Mouse (Mus musculus): ENCODE results near the gene Tnip1. TPM values are rescaled to one million over a fixed set of nuclear protein-coding genes. Genes with fewer than 3 reads are reported as not detected.
A peak's percentile ranks its signal among the peaks of the same experiment; 100 is the strongest.

The Tnip1 gene
- total and polyA plus RNA-seq, 2 experiments: 3.0 to 8.1 TPM

DNA sequence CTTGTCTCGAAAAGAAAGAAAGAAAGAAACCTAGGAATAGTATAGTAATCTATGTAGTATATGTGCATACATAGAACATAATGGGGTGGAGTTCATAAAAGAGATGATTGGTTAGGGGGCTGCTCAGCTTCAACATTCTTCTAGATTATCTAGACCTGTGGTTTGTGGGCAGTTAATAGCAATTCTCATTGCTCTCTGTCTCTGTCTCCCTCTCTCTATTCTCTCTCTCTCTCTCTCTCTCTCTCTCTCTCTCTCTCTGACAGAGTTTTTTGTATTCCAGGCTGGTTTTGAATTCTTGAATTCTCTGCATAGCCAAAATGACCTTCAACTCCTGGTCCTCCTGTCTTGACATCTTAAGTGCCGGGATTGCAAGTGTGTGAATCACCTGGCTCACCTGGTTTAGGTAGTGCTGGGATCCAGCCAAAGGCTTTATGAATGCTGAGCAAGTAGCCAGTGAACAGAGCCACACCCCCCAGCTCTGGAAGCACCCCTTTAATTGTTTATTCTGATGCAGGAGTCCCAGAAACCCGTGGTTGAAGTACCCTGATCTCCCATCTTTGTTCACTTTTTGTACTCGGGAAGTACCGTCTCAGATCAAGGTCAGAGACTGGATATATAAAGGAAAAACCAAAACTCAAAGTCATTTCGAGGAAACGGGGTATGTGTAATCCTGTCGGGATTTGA, 8.8 kb upstream of the Tnip1 start:
- TF ChIP-seq CTCF (IDR thresholded peaks at IDR 0.05; ENCODE audit: low read depth, low read length) (no peak), POLR2A (IDR thresholded peaks at IDR 0.05; ENCODE audit: extremely low read depth, insufficient read depth, low read length) (no peak)
- Histone ChIP-seq H3K36me3 (ENCODE audit: control insufficient read depth, insufficient read depth, low read length) (no peaks in the 10 kb centered on the region), H3K4me1 (ENCODE audit: control insufficient read depth, insufficient read depth, low read length) (peaks cover 9% of the 10 kb centered on the region), H3K4me3 (ENCODE audit: insufficient read depth, low read depth, low read length) (no peak overlapping the region), H3K27me3 (ENCODE audit: control insufficient read depth, insufficient read depth, low read length) (no peaks in the 10 kb centered on the region), H3K79me2 (ENCODE audit: control insufficient read depth, insufficient read depth, low read length) (no peaks in the 10 kb centered on the region), H3K27ac (replicated peaks; ENCODE audit: insufficient read depth, low read depth, low read length) (no peak overlapping the region), H3K9ac (ENCODE audit: low read depth, low read length) (no peak overlapping the region)
- DNase-seq (ENCODE audit: extremely low read depth, low read depth, low spot score): no peak
- 66% methylated on average over 8 of the region's 8 CpGs for WGBS

DNA sequence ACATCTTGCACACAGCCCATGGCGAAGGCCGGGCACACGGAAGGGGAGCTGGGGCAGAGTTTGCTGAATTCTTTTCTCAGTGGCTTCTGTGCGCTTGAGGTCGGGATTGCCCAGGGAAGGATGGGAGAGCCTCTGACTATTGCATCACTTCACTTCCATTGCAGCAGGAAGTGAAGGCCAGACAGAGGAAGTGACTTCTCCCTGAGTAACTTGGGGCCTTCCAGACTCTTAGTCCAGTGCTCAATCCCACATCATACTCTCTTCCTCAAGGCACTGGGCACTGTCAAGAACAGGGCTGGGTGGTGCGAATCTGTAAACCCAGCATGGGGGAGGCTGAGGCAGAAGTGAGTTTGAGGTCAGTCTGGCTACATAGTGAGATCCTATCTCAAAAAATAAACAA, 2.5 kb upstream of the Tnip1 start:
- TF ChIP-seq CTCF (IDR thresholded peaks at IDR 0.05; ENCODE audit: low read depth, low read length) (no peak), POLR2A (IDR thresholded peaks at IDR 0.05; ENCODE audit: extremely low read depth, insufficient read depth, low read length) (no peak)
- WGBS: 67% methylated on average over 6 of the region's 6 CpGs
- H3K79me2 ChIP-seq (ENCODE audit: control insufficient read depth, insufficient read depth, low read length): no peaks in the 10 kb centered on the region

DNA sequence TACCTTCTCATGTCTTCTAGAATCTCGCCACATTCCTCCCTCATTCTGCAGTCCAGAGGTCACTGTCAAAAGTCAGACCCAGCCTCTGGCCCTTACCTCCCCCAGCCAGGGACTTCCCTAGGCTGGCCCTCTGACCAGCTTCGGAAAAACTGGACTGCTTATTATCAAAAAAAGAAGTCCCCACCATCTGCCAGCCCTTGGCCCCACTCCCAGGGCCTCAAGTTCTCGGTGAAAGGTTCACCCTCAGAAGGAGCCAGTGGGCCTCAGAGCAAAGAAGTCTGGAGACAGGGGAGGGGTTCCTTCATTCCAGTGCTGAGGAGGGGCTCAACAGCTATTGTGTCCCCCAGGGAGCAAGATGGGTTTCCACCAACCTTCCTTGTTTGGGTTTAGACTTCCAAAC, 796 bp downstream of the Tnip1 start:
- H3K4me3 ChIP-seq (ENCODE audit: insufficient read depth, low read depth, low read length): no peak overlapping the region; the same call in 1 of the 2 replicates
- H3K27ac ChIP-seq (replicated peaks; ENCODE audit: insufficient read depth, low read depth, low read length): peak overlapping the region; percentile 72
- WGBS: 65% methylated on average over 3 of the region's 3 CpGs
- H3K79me2 ChIP-seq (ENCODE audit: control insufficient read depth, insufficient read depth, low read length): no peaks in the 10 kb centered on the region
- H3K4me1 ChIP-seq (ENCODE audit: control insufficient read depth, insufficient read depth, low read length): peaks cover 4% of the 10 kb centered on the region
- no peak for TF ChIP-seq CTCF (IDR thresholded peaks at IDR 0.05; ENCODE audit: low read depth, low read length)
- TF ChIP-seq POLR2A (IDR thresholded peaks at IDR 0.05; ENCODE audit: extremely low read depth, insufficient read depth, low read length): no peak
- no peak overlapping the region for H3K9ac ChIP-seq (ENCODE audit: low read depth, low read length)
- H3K27me3 ChIP-seq (ENCODE audit: control insufficient read depth, insufficient read depth, low read length): no peaks in the 10 kb centered on the region
- H3K36me3 ChIP-seq (ENCODE audit: control insufficient read depth, insufficient read depth, low read length): no peaks in the 10 kb centered on the region
- DNase-seq (ENCODE audit: extremely low read depth, low read depth, low spot score): no peak

More for the DNA sequence above, 2.5 kb upstream of the Tnip1 start:
- Histone ChIP-seq H3K4me1 (ENCODE audit: control insufficient read depth, insufficient read depth, low read length) (peaks cover 4% of the 10 kb centered on the region), H3K27me3 (ENCODE audit: control insufficient read depth, insufficient read depth, low read length) (no peaks in the 10 kb centered on the region), H3K27ac (replicated peaks; ENCODE audit: insufficient read depth, low read depth, low read length) (no peak overlapping the region; the same call in 1 of the 2 replicates), H3K4me3 (ENCODE audit: insufficient read depth, low read depth, low read length) (no peak overlapping the region), H3K36me3 (ENCODE audit: control insufficient read depth, insufficient read depth, low read length) (no peaks in the 10 kb centered on the region), H3K9ac (ENCODE audit: low read depth, low read length) (no peak overlapping the region)
- DNase-seq (ENCODE audit: extremely low read depth, low read depth, low spot score): no peak

DNA sequence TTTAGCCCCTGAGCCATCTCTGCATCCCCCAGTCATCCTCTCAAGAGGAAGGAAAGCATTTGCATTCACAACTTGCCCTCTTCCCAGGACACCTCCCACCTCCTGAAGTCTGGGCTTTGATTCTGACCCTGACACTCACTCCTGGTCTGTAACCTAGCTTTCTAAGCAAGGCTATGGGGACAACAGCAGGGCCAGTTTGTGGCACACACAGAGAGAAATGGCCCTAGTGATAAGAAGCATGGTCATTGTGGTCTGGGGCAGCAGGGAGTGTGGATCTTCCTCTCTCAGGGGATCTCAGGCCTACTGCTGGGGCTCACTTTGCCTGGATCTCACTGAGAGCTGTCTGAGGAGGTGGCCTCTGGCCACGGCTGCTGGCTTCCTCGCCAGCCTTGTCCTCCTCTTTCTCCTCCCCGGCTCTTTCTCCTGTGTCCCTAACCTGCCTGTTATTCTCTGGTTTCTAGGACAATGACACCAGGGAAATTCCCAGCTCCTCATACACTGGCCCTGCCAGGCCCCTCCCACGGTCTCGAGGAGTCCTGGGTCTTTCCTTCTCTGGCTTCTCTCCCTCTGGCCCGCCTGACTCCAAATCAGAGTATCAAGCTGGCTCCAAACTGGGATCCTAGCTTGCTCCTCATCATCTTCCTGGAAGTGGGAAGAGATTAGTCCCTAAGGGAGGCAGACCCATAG, 1.4 kb downstream of the Tnip1 start:
- DNase-seq (ENCODE audit: extremely low read depth, low read depth, low spot score): no peak
- WGBS: 63% methylated on average over 6 of the region's 6 CpGs
- peak overlapping the region; percentile 43; the same call in 1 of the 2 replicates for H3K9ac ChIP-seq (ENCODE audit: low read depth, low read length)
- no peaks in the 10 kb centered on the region for H3K79me2 ChIP-seq (ENCODE audit: control insufficient read depth, insufficient read depth, low read length)
- peaks cover 4% of the 10 kb centered on the region for H3K4me1 ChIP-seq (ENCODE audit: control insufficient read depth, insufficient read depth, low read length)
- peak overlapping the region; percentile 72 for H3K27ac ChIP-seq (replicated peaks; ENCODE audit: insufficient read depth, low read depth, low read length)
- H3K36me3 ChIP-seq (ENCODE audit: control insufficient read depth, insufficient read depth, low read length): no peaks in the 10 kb centered on the region
- no peaks in the 10 kb centered on the region for H3K27me3 ChIP-seq (ENCODE audit: control insufficient read depth, insufficient read depth, low read length)
- TF ChIP-seq POLR2A (IDR thresholded peaks at IDR 0.05; ENCODE audit: extremely low read depth, insufficient read depth, low read length): no peak
- no peak for TF ChIP-seq CTCF (IDR thresholded peaks at IDR 0.05; ENCODE audit: low read depth, low read length)
- peak overlapping the region; percentile 18; the same call in 1 of the 2 replicates for H3K4me3 ChIP-seq (ENCODE audit: insufficient read depth, low read depth, low read length)

DNA sequence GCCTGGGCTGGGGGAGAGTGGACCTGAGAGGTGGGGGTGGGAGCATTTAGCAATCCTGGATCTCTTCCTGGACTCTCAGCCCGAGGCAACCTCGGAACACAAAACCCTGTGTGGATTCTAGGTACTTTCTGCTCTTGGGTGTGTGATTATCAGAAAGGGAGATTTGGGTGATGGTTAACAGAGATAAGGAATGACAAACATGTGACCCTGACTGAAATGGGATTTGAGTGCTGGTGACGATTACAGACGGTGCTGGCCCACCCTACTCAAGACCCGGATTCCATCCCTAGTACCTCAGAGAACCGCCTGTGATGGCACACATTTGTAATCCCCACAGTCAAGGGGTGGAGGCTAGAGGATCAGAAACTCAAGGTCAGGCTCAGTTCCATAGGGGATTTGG, 2.5 kb downstream of the Tnip1 start:
- H3K27me3 ChIP-seq (ENCODE audit: control insufficient read depth, insufficient read depth, low read length): no peaks in the 10 kb centered on the region
- H3K36me3 ChIP-seq (ENCODE audit: control insufficient read depth, insufficient read depth, low read length): no peaks in the 10 kb centered on the region
- no peaks in the 10 kb centered on the region for H3K79me2 ChIP-seq (ENCODE audit: control insufficient read depth, insufficient read depth, low read length)
- TF ChIP-seq CTCF (IDR thresholded peaks at IDR 0.05; ENCODE audit: low read depth, low read length) (no peak), POLR2A (IDR thresholded peaks at IDR 0.05; ENCODE audit: extremely low read depth, insufficient read depth, low read length) (no peak)
- no peak overlapping the region for H3K27ac ChIP-seq (replicated peaks; ENCODE audit: insufficient read depth, low read depth, low read length)
- no peak for DNase-seq (ENCODE audit: extremely low read depth, low read depth, low spot score)
- peaks cover 6% of the 10 kb centered on the region for H3K4me1 ChIP-seq (ENCODE audit: control insufficient read depth, insufficient read depth, low read length)
- WGBS: 75% methylated on average over 6 of the region's 6 CpGs
- H3K4me3 ChIP-seq (ENCODE audit: insufficient read depth, low read depth, low read length): no peak overlapping the region
- H3K9ac ChIP-seq (ENCODE audit: low read depth, low read length): no peak overlapping the region

All from liver, adult 2 months (tissue).